In genomic region chr19:7423028-7423655, GRCm38 (mm10) we compare ENCODE assay signal across 9 mouse cellular contexts. TPM values are rescaled to one million over a fixed set of nuclear protein-coding genes. Genes with fewer than 3 reads are reported as not detected.
DNase-seq lines count a peak whose midpoint lies in the region; ATAC-seq and TF ChIP-seq lines count a peak whose summit lies in the region.
"Had no signal": no experiment of that assay in that cellular context is flagged by ENCODE, and none has a peak within 500 bp of the region (broad histone marks: within the 10 kb centered on the region; RNA-seq: fewer than 3 reads in every experiment).

No protein-coding gene starts in this region.

- peaks cover 68% of the 10 kb centered on the region for H3K36me3 ChIP-seq in embryonic facial prominence, embryonic 12.5 days
- no peaks in the 10 kb centered on the region; the same call in 1 of the 2 replicates for H3K36me3 ChIP-seq in heart, adult 2 months (ENCODE audit: control insufficient read depth, insufficient read depth, low read length)
- no peaks in the 10 kb centered on the region; the same call in 1 of the 2 replicates for H3K36me3 ChIP-seq in kidney, adult 2 months (ENCODE audit: control insufficient read depth, insufficient read depth, low read length)
- H3K36me3 ChIP-seq in limb, embryonic 10.5 days: peaks cover 84% of the 10 kb centered on the region
- H3K36me3 ChIP-seq in midbrain, embryonic 14.5 days (ENCODE audit: control insufficient read depth, insufficient read depth, low read length): peaks cover 81% of the 10 kb centered on the region
- peaks cover 69% of the 10 kb centered on the region for H3K36me3 ChIP-seq in stomach, embryonic 14.5 days (ENCODE audit: control insufficient read depth, insufficient read depth, low read length)

- peak; percentile 50; the same call in 1 of the 2 replicates for ATAC-seq in embryonic facial prominence, embryonic 12.5 days (ENCODE audit: insufficient number of reproducible peaks, insufficient read depth, low FRiP score, low TSS enrichment)
- ATAC-seq in midbrain, embryonic 14.5 days (ENCODE audit: low FRiP score, low TSS enrichment): peak; percentile 67
- peak; percentile 69 for ATAC-seq in stomach, embryonic 14.5 days (ENCODE audit: insufficient number of reproducible peaks, insufficient read depth, low FRiP score, low read depth)

- DNase-seq in adrenal gland, postnatal 25 days: peak; percentile 85
- peak; percentile 94 to 97 for DNase-seq in heart, adult 2 months
- peak; percentile 97 for DNase-seq in kidney, adult 2 months
- DNase-seq in limb, embryonic 10.5 days (ENCODE audit: low spot score): peak; percentile 69
- DNase-seq in midbrain, embryonic 14.5 days: peak; percentile 85
- no peak for DNase-seq in thymus, postnatal 0 days (ENCODE audit: low spot score)

- H3K27me3 ChIP-seq in embryonic facial prominence, embryonic 12.5 days: no peaks in the 10 kb centered on the region
- no peaks in the 10 kb centered on the region for H3K27me3 ChIP-seq in heart, adult 2 months (ENCODE audit: control insufficient read depth, insufficient read depth, low read length)
- no peaks in the 10 kb centered on the region for H3K27me3 ChIP-seq in kidney, adult 2 months (replicated peaks; ENCODE audit: control insufficient read depth, insufficient read depth, low read length)
- peaks cover 9% of the 10 kb centered on the region; the same call in 1 of the 2 replicates for H3K27me3 ChIP-seq in limb, embryonic 10.5 days (ENCODE audit: low read depth, poor library complexity, severe bottlenecking)
- H3K27me3 ChIP-seq in midbrain, embryonic 14.5 days (ENCODE audit: control insufficient read depth, insufficient read depth, low read length): no peaks in the 10 kb centered on the region
- H3K27me3 ChIP-seq in stomach, embryonic 14.5 days (ENCODE audit: control insufficient read depth, insufficient read depth, low read length): no peaks in the 10 kb centered on the region

- H3K9me3 ChIP-seq in embryonic facial prominence, embryonic 12.5 days: no peaks in the 10 kb centered on the region
- H3K9me3 ChIP-seq in limb, embryonic 10.5 days (replicated peaks): no peaks in the 10 kb centered on the region
- no peaks in the 10 kb centered on the region for H3K9me3 ChIP-seq in midbrain, embryonic 14.5 days (ENCODE audit: control insufficient read depth, low read length)
- no peaks in the 10 kb centered on the region for H3K9me3 ChIP-seq in stomach, embryonic 14.5 days (ENCODE audit: control insufficient read depth, low read depth, low read length)

- 0 out of 2 replicates have a peak, but pooled peaks cover 1% of the 10 kb centered on the region for H3K79me2 ChIP-seq in heart, adult 2 months (replicated peaks; ENCODE audit: control insufficient read depth, insufficient read depth, low read length)

- H3K4me3 ChIP-seq in embryonic facial prominence, embryonic 12.5 days: peak overlapping the region; percentile 14
- peak overlapping the region; percentile 50 for H3K4me3 ChIP-seq in heart, adult 2 months
- peak overlapping the region; percentile 47 for H3K4me3 ChIP-seq in kidney, adult 2 months (ENCODE audit: insufficient read depth, low read depth, low read length)
- peak overlapping the region; percentile 38 for H3K4me3 ChIP-seq in limb, embryonic 10.5 days
- H3K4me3 ChIP-seq in midbrain, embryonic 14.5 days (replicated peaks; ENCODE audit: low read depth, low read length): peak overlapping the region; percentile 35
- H3K4me3 ChIP-seq in stomach, embryonic 14.5 days (ENCODE audit: low read depth, low read length): 0 out of 2 replicates have a peak overlapping the region, but pooled peaks have one; percentile 7
- H3K4me3 ChIP-seq: erythroblast, embryonic 14.5 days had no signal

- intact Hi-C loops in heart, adult 2 months (cut with DNase I): no loop called here

- H3K4me1 ChIP-seq in embryonic facial prominence, embryonic 12.5 days: peaks cover 65% of the 10 kb centered on the region
- peaks cover 7% of the 10 kb centered on the region for H3K4me1 ChIP-seq in heart, adult 2 months (ENCODE audit: control insufficient read depth, insufficient read depth, low read length)
- H3K4me1 ChIP-seq in kidney, adult 2 months (ENCODE audit: control insufficient read depth, insufficient read depth, low read length): peaks cover 8% of the 10 kb centered on the region
- peaks cover 57% of the 10 kb centered on the region for H3K4me1 ChIP-seq in limb, embryonic 10.5 days
- peaks cover 64% of the 10 kb centered on the region for H3K4me1 ChIP-seq in midbrain, embryonic 14.5 days (ENCODE audit: control insufficient read depth, insufficient read depth, low read length)
- H3K4me1 ChIP-seq in stomach, embryonic 14.5 days (ENCODE audit: control insufficient read depth, insufficient read depth, low read length): peaks cover 53% of the 10 kb centered on the region

- H3K4me2 ChIP-seq in embryonic facial prominence, embryonic 12.5 days (replicated peaks): peak overlapping the region; percentile 64
- H3K4me2 ChIP-seq in midbrain, embryonic 14.5 days (ENCODE audit: low read length): peak overlapping the region; percentile 95
- peak overlapping the region; percentile 21 for H3K4me2 ChIP-seq in stomach, embryonic 14.5 days (replicated peaks; ENCODE audit: low read depth, low read length)

- H3K27ac ChIP-seq in embryonic facial prominence, embryonic 12.5 days: peak overlapping the region; percentile 67
- H3K27ac ChIP-seq in heart, adult 2 months: peak overlapping the region; percentile 67
- H3K27ac ChIP-seq in kidney, adult 2 months (ENCODE audit: insufficient read depth, low read depth, low read length): no peak overlapping the region
- H3K27ac ChIP-seq in limb, embryonic 10.5 days: peak overlapping the region; percentile 57
- peak overlapping the region; percentile 93 for H3K27ac ChIP-seq in midbrain, embryonic 14.5 days (replicated peaks; ENCODE audit: low read depth, low read length)
- peak overlapping the region; percentile 76 for H3K27ac ChIP-seq in stomach, embryonic 14.5 days (ENCODE audit: low read length)

- H3K9ac ChIP-seq in embryonic facial prominence, embryonic 12.5 days: peak overlapping the region; percentile 54
- peak overlapping the region; percentile 62 for H3K9ac ChIP-seq in heart, adult 2 months (ENCODE audit: low read depth, low read length)
- peak overlapping the region; percentile 100 for H3K9ac ChIP-seq in midbrain, embryonic 14.5 days (replicated peaks; ENCODE audit: low read length)
- no peak overlapping the region; the same call in 1 of the 2 replicates for H3K9ac ChIP-seq in stomach, embryonic 14.5 days (replicated peaks; ENCODE audit: low read depth, low read length)

- 0 out of 2 replicates have a peak, but pooled peaks have one; percentile 39 for TF ChIP-seq EP300 in heart, adult 2 months (IDR thresholded peaks at IDR 0.05; ENCODE audit: insufficient read depth, low read depth, low read length)

- TF ChIP-seq POLR2A in heart, adult 2 months (IDR thresholded peaks at IDR 0.05; ENCODE audit: insufficient read depth, low read depth, low read length): no peak
- TF ChIP-seq POLR2A in kidney, adult 2 months (IDR thresholded peaks at IDR 0.05; ENCODE audit: low read depth, low read length): no peak

- 23% methylated on average over 49 of the region's 51 CpGs for WGBS in embryonic facial prominence, embryonic 12.5 days
- WGBS in heart, adult 2 months: 5% methylated on average over 51 of the region's 51 CpGs
- 8% methylated on average over 51 of the region's 51 CpGs for WGBS in kidney, adult 2 months
- 17% methylated on average over 51 of the region's 51 CpGs for WGBS in limb, embryonic 10.5 days
- WGBS in midbrain, embryonic 14.5 days: 7% methylated on average over 51 of the region's 51 CpGs
- 27% methylated on average over 51 of the region's 51 CpGs for WGBS in stomach, embryonic 14.5 days

- 0 out of 2 replicates have a peak, but pooled peaks have one; percentile 13 for TF ChIP-seq CTCF in heart, adult 2 months (IDR thresholded peaks at IDR 0.05)
- TF ChIP-seq CTCF in kidney, adult 2 months (conservative IDR thresholded peaks at IDR 0.05; ENCODE audit: insufficient read depth, insufficient read length, low read depth, low read length): no peak

RNA-seq across cellular contexts. Expression of gene 2700081O15Rik, which starts 5.7 kb away (rescaled TPM):
- 30.7 and 33.6 TPM in 2 replicates for total RNA-seq in adrenal gland, postnatal 25 days (2021)
- 12.5 and 13.3 TPM in 2 replicates for polyA plus RNA-seq in embryonic facial prominence, embryonic 12.5 days (2016; fragmentation: Nextera tagmentation; extraction: Ambion mirVana)
- 10 to 100 TPM; 13.1 to 13.4 TPM for total RNA-seq in heart, adult 2 months (2021)
- polyA plus RNA-seq in heart, adult 2 months (2012; rRNA removed): 16.4 and 25.7 TPM in 2 replicates
- 9.4 and 12.0 TPM in 2 replicates for polyA plus RNA-seq in kidney, adult 2 months (2012; rRNA removed)
- polyA plus RNA-seq in limb, embryonic 10.5 days (2016; fragmentation: Nextera tagmentation; extraction: Ambion mirVana): 5.0 and 6.8 TPM in 2 replicates
- 18.5 and 19.5 TPM in 2 replicates for polyA plus RNA-seq in midbrain, embryonic 14.5 days (2014; fragmentation: Nextera tagmentation; extraction: Ambion mirVana)
- polyA plus RNA-seq in stomach, embryonic 14.5 days (2014; fragmentation: Nextera tagmentation; extraction: Ambion mirVana): 13.8 TPM in 2 replicates
- polyA plus RNA-seq in thymus, postnatal 0 days (2015; fragmentation: Nextera tagmentation; extraction: Ambion mirVana): 5.8 and 7.1 TPM in 2 replicates

RNA-seq across cellular contexts. Expression of gene Spindoc, which starts 40.3 kb away (rescaled TPM):
- 20.9 and 21.1 TPM in 2 replicates for total RNA-seq in adrenal gland, postnatal 25 days (2021)
- 40.3 and 46.1 TPM in 2 replicates for polyA plus RNA-seq in embryonic facial prominence, embryonic 12.5 days (2016; fragmentation: Nextera tagmentation; extraction: Ambion mirVana)
- total RNA-seq in heart, adult 2 months (2021): 10 to 100 TPM; 11.6 to 14.0 TPM
- 12.4 and 13.4 TPM in 2 replicates for polyA plus RNA-seq in heart, adult 2 months (2012; rRNA removed)
- polyA plus RNA-seq in kidney, adult 2 months (2012; rRNA removed): 14.0 and 15.0 TPM in 2 replicates
- polyA plus RNA-seq in limb, embryonic 10.5 days (2016; fragmentation: Nextera tagmentation; extraction: Ambion mirVana): 47.0 and 48.5 TPM in 2 replicates
- polyA plus RNA-seq in midbrain, embryonic 14.5 days (2014; fragmentation: Nextera tagmentation; extraction: Ambion mirVana): 26.9 and 48.1 TPM in 2 replicates
- 25.2 and 29.9 TPM in 2 replicates for polyA plus RNA-seq in stomach, embryonic 14.5 days (2014; fragmentation: Nextera tagmentation; extraction: Ambion mirVana)
- 28.6 and 35.2 TPM in 2 replicates for polyA plus RNA-seq in thymus, postnatal 0 days (2015; fragmentation: Nextera tagmentation; extraction: Ambion mirVana)

RNA-seq across cellular contexts. Expression of gene Rtn3, which starts 59.9 kb away (rescaled TPM):
- 131 TPM in 2 replicates for total RNA-seq in adrenal gland, postnatal 25 days (2021)
- polyA plus RNA-seq in embryonic facial prominence, embryonic 12.5 days (2016; fragmentation: Nextera tagmentation; extraction: Ambion mirVana): 143 TPM in 2 replicates
- 10 to 100 TPM; 71.8 to 75.4 TPM for total RNA-seq in heart, adult 2 months (2021)
- 58.2 and 89.4 TPM in 2 replicates for polyA plus RNA-seq in heart, adult 2 months (2012; rRNA removed)
- 186 and 190 TPM in 2 replicates for polyA plus RNA-seq in kidney, adult 2 months (2012; rRNA removed)
- polyA plus RNA-seq in limb, embryonic 10.5 days (2016; fragmentation: Nextera tagmentation; extraction: Ambion mirVana): 95.7 and 103 TPM in 2 replicates
- 586 and 610 TPM in 2 replicates for polyA plus RNA-seq in midbrain, embryonic 14.5 days (2014; fragmentation: Nextera tagmentation; extraction: Ambion mirVana)
- polyA plus RNA-seq in stomach, embryonic 14.5 days (2014; fragmentation: Nextera tagmentation; extraction: Ambion mirVana): 126 and 130 TPM in 2 replicates
- polyA plus RNA-seq in thymus, postnatal 0 days (2015; fragmentation: Nextera tagmentation; extraction: Ambion mirVana): 192 and 207 TPM in 2 replicates

Comparison
In these comparisons a context has a peak if more than half of its experiments do, and no peak if none do; other contexts are left out.
1. H3K4me2 ChIP-seq: peak in every context shown above with its lines; median percentile 95 in midbrain, embryonic 14.5 days; 64 in embryonic facial prominence, embryonic 12.5 days; 21 in stomach, embryonic 14.5 days.